Mouse (Mus musculus) CH12.LX (cell line): ENCODE results near the gene D630023F18Rik.

ENCODE experiments used
- CTCF ChIP-seq, 2 experiments: IDR thresholded peaks in 1 of 2; conservative IDR thresholded peaks in 1 of 2; 2 replicates each; pipeline ENCODE4 v1.5.1; 2011 to 2012; ENCODE audit warnings: low read depth in 2 of 2, low read length in 2 of 2, improper control_type of control experiment in 1 of 2, inconsistent platforms in 1 of 2, mild to moderate bottlenecking in 1 of 2, moderate library complexity in 1 of 2
- EP300 ChIP-seq: IDR thresholded peaks from 2 replicates; pipeline ENCODE4 v1.6.1; 2011; ENCODE audit warnings: low read length, improper control_type of control experiment
- MYC ChIP-seq: IDR thresholded peaks from 2 replicates; pipeline ENCODE4 v1.6.1; 2011; ENCODE audit warnings: low read depth, mild to moderate bottlenecking, improper control_type of control experiment, low read length
- POLR2A ChIP-seq: IDR thresholded peaks from 2 replicates; pipeline ENCODE4 v1.6.1; 2011; ENCODE audit warnings: low read depth, mild to moderate bottlenecking, improper control_type of control experiment, low read length
- ZC3H11A ChIP-seq: IDR thresholded peaks from 2 replicates; pipeline ENCODE4 v1.6.1; 2012; ENCODE audit warnings: low read depth, mild to moderate bottlenecking, inconsistent platforms, low read length, improper control_type of control experiment

DNA sequence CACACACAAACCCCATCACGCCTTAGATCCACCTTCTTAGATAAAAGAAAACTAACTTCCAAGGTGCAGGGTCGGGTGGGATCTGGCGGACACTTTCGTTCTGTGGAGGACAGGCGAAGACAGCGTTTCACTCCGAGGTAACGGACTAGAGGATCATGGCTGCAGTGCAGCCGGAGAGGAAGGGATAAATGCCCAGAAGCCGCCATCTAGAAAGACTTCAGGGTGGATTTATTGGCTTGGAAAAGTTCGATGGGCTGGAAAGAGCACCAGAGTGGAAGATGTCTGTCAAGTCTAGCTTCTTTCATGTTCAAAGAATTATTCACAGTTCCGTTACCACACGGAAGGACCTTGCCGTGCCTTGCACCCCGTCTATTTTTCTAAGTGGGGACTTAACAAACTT, 58.8 kb downstream of the D630023F18Rik start:
- TF ChIP-seq CTCF (conservative IDR thresholded peaks at IDR 0.05 in 1 of 2, IDR thresholded peaks at IDR 0.05 in 1 of 2; ENCODE audit: low read depth in 2 of 2, low read length in 2 of 2) (no peak), EP300 (no peak), ZC3H11A (no peak), POLR2A (no peak), MYC (no peak)
